Mouse (Mus musculus) small intestine, adult 2 months (tissue): ENCODE measurements at regions not wholly inside any gene's neighbourhood (a gene's known extent, or its start where the extent isn't known, plus 50 kb on each side); places are given as distances from the start of the nearest gene placed in this dataset.

ENCODE experiments used
- CTCF ChIP-seq: fragments of 200-500 bp; IDR thresholded peaks from 2 replicates; pipeline ENCODE4 v1.5.1; 2012; ENCODE audit warnings: low read depth, mild to moderate bottlenecking, control low read depth, inconsistent platforms, low read length, moderate library complexity, mixed read lengths; ENCODE audit not compliant: insufficient replicate concordance, insufficient read length; ENCODE audit errors: extremely low read depth
- POLR2A ChIP-seq: fragments of 200-500 bp; IDR thresholded peaks from 2 replicates; pipeline ENCODE4 v1.6.1; 2012; ENCODE audit warnings: low read depth, mild to moderate bottlenecking, control low read depth, inconsistent platforms, low read length, moderate library complexity

DNA sequence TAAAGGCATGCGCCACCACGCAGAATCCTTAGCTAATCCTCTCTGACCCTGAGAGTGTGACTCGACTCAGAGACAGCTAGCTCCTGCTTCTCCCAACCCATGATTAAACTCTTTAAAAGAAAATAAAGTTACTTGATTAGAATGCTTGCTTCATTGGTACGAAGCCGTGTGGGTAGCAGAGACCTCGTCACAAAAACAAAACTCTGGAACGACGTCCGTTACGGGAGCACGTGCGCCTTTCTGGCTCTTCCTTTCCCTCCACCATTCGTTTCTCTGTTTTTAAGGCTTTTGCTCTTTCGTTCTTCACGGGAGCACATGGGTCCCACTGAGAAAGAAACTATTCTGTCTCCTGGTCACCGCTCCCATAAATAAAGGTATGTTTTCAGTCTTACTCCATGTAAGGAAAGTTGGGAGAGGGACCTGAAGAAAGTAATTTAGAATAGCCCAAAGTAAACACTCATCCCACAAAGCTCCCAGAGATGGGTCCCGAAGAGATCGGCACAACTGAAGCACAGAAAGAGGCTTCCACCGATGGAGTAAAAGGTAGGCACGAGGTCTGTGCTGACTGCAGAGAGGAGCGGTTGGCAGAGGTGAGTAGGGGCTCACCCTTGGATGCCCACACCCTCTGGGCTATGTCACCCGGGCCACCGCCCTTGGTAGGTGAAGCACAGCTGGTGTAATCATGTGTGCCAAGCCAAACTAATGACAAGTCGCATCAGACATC, 70.2 kb upstream of the Cpm start:
- TF ChIP-seq CTCF (no peak), POLR2A (no peak)
